Mouse (Mus musculus) gastrocnemius, adult 2 months (tissue): ENCODE data around the gene Sec14l2. TPM values are rescaled to one million over a fixed set of nuclear protein-coding genes. Genes with fewer than 3 reads are reported as not detected.

Experiments used
- DNase-seq: peaks from one replicate; pipeline ENCODE4 v3.0.0; 2022
- H3K27ac ChIP-seq: fragments of 200-600 bp; 2 replicates; pipeline ENCODE4 v1.8.1; 2022; ENCODE audit warnings: mild to moderate bottlenecking
- H3K4me3 ChIP-seq: fragments of 200-600 bp; 2 replicates; pipeline ENCODE4 v1.8.1; 2022; ENCODE audit warnings: mild to moderate bottlenecking, moderate library complexity
- CTCF ChIP-seq: fragments of 200-600 bp; IDR thresholded peaks from 2 replicates; pipeline ENCODE4 v1.8.1; 2022; ENCODE audit warnings: antibody characterized with exemption, mild to moderate bottlenecking, moderate library complexity
- intact Hi-C: fragments of 180-260 bp; cut with DNase I; formaldehyde crosslinking; loops from one replicate; pipeline ENCODE4 v1.15.1; 2025
- microRNA-seq: library from miRNA; unstranded; fragments of <30 nt; microRNA quantifications from one replicate; pipeline ENCODE4 v1.2.0, GENCODE M21; 2021
- total RNA-seq, 2 experiments: library from RNA; stranded (reverse); gene quantifications; 2 replicates each; pipeline ENCODE4 v1.2.3; 2021

Gene Sec14l2
- total RNA-seq, 2 experiments from 2014 or later, result 0.22 to 0.36 TPM

GRCm38 (mm10) chr11:4060866-4061575, 62.2 kb downstream of the Sec14l2 start:
- no peak for TF ChIP-seq CTCF
- Histone ChIP-seq H3K27ac (no peak overlapping the region), H3K4me3 (no peak overlapping the region)
- intact Hi-C loops, result no loop called here
- DNase-seq, result no peak

- no peak overlapping the region for H3K27ac ChIP-seq
- TF ChIP-seq CTCF, result peak; percentile 91
- intact Hi-C loops, result no loop called here
- DNase-seq, result peak; percentile 67
- no peak overlapping the region for H3K4me3 ChIP-seq
These were observed 69.6 kb downstream of the Sec14l2 start for GRCm38 (mm10) chr11:4053586-4053985.

- intact Hi-C loops, result no loop called here
- no peak for DNase-seq
- H3K4me3 ChIP-seq, result no peak overlapping the region
- no peak for TF ChIP-seq CTCF
- H3K27ac ChIP-seq, result no peak overlapping the region
These were observed 74.8 kb downstream of the Sec14l2 start for GRCm38 (mm10) chr11:4048438-4048837.

GRCm38 (mm10) chr11:4047766-4048165, 75.4 kb downstream of the Sec14l2 start:
- Histone ChIP-seq H3K4me3 (no peak overlapping the region), H3K27ac (no peak overlapping the region)
- intact Hi-C loops, result no loop called here
- TF ChIP-seq CTCF, result no peak
- DNase-seq, result no peak

Small RNA genes within 50 kb of the gene (microRNA-seq; reads per million reads assigned to microRNA genes)
- gene Mir3060, result not detected

Other genes starting within 250 kb of the Sec14l2 start
- under 1 TPM; 0.10 to 0.31 TPM for gene 4921536K21Rik, start 228.3 kb downstream of the Sec14l2 start, total RNA-seq
- gene Dusp18, start 228.2 kb downstream of the Sec14l2 start, total RNA-seq, result 10 to 100 TPM in 1 of 2 experiments, 1 to 10 TPM in 1; 8.8 to 14.7 TPM
- 10 to 100 TPM; 18.4 to 19.6 TPM for gene Slc35e4, start 208.8 kb downstream of the Sec14l2 start, total RNA-seq
- gene Tcn2, start 191.3 kb downstream of the Sec14l2 start, total RNA-seq, result 10 to 100 TPM; 11.9 to 18.2 TPM
- gene Pes1, start 159.4 kb downstream of the Sec14l2 start, total RNA-seq, result 10 to 100 TPM; 32.8 to 33.7 TPM
- gene 4930556J24Rik, start 146.6 kb downstream of the Sec14l2 start, total RNA-seq, result not detected
- under 1 TPM in 1 of 2 experiments, not detected in 1; 0.20 TPM for gene Gal3st1, start 139.8 kb downstream of the Sec14l2 start, total RNA-seq
- not detected for gene Sec14l4, start 92.0 kb downstream of the Sec14l2 start, total RNA-seq
- not detected for gene Sec14l3, start 58.6 kb downstream of the Sec14l2 start, total RNA-seq
- gene Mtfp1, start 28.0 kb downstream of the Sec14l2 start, total RNA-seq, result 10 to 100 TPM; 38.9 to 72.9 TPM
- gene Rnf215, start 11.8 kb upstream of the Sec14l2 start, total RNA-seq, result 1 to 10 TPM; 4.6 to 6.3 TPM
- gene Ccdc157, start 36.9 kb upstream of the Sec14l2 start, total RNA-seq, result 1 to 10 TPM; 3.2 to 3.4 TPM
- gene Sf3a1, start 36.9 kb upstream of the Sec14l2 start, total RNA-seq, result 10 to 100 TPM; 13.9 to 19.6 TPM
- gene Tbc1d10a, start 63.4 kb upstream of the Sec14l2 start, total RNA-seq, result 1 to 10 TPM; 3.1 to 5.2 TPM
- 1 to 10 TPM; 2.0 to 2.6 TPM for gene Castor1, start 94.8 kb upstream of the Sec14l2 start, total RNA-seq
- not detected for gene Osm, start 113.0 kb upstream of the Sec14l2 start, total RNA-seq
- gene Lif, start 134.1 kb upstream of the Sec14l2 start, total RNA-seq, result under 1 TPM; 0.17 to 0.23 TPM